Mouse (Mus musculus) cerebellum, adult (tissue): Measurements from ENCODE around the gene Ppip5k2.

ENCODE experiments used
- ATAC-seq: cut with Nextera tagmentation; 2 replicates; pipeline ENCODE4 v1.9.2; 2017; ENCODE audit warnings: mild to moderate bottlenecking, moderate library complexity, mixed read lengths; ENCODE audit not compliant: insufficient number of reproducible peaks, low FRiP score, low TSS enrichment

The Ppip5k2 gene

GRCm38 (mm10) chr1:97667288-97667687, 102.9 kb downstream of the Ppip5k2 start:
- ATAC-seq: no peak

GRCm38 (mm10) chr1:97662324-97662723, 107.9 kb downstream of the Ppip5k2 start:
- ATAC-seq: no peak

GRCm38 (mm10) chr1:97661406-97662241, 108.6 kb downstream of the Ppip5k2 start, which contains the start of gene D1Ertd622e:
Gene D1Ertd622e, minus strand, starts transcription at chr1:97662074.
- ATAC-seq: peak; percentile 81

GRCm38 (mm10) chr1:97660687-97661405, 109.4 kb downstream of the Ppip5k2 start:
- peak; percentile 50 for ATAC-seq

- no peak for ATAC-seq
Observed at GRCm38 (mm10) chr1:97659405-97659804, 110.8 kb downstream of the Ppip5k2 start.

- no peak for ATAC-seq
Observed at GRCm38 (mm10) chr1:97657786-97658185, 112.4 kb downstream of the Ppip5k2 start.

GRCm38 (mm10) chr1:97657201-97657600, 113.0 kb downstream of the Ppip5k2 start:
- no peak for ATAC-seq
